Mouse (Mus musculus) lung, postnatal 0 days (tissue): ENCODE data around the gene Repin1.

Source experiments
- CTCF ChIP-seq: IDR thresholded peaks from 2 replicates; pipeline ENCODE4 v1.5.1; 2016; ENCODE audit warnings: antibody characterized with exemption, mild to moderate bottlenecking
- EP300 ChIP-seq: IDR thresholded peaks from 2 replicates; pipeline ENCODE4 v1.6.1; 2016; ENCODE audit warnings: antibody characterized with exemption, mild to moderate bottlenecking, control low read depth

- TF ChIP-seq CTCF = no peak
- TF ChIP-seq EP300 = no peak
These were observed 4.4 kb upstream of the Repin1 start, which contains the start of gene Gm45021 for GRCm38 (mm10) chr6:48589194-48589750.
